Mouse (Mus musculus): ENCODE measurements around the gene Tmem156. TPM values are rescaled to one million over a fixed set of nuclear protein-coding genes. Genes with fewer than 3 reads are reported as not detected.

Tmem156 gene
- polyA plus RNA-seq, 1 experiment from 2014 or later = 1.6 TPM

DNA sequence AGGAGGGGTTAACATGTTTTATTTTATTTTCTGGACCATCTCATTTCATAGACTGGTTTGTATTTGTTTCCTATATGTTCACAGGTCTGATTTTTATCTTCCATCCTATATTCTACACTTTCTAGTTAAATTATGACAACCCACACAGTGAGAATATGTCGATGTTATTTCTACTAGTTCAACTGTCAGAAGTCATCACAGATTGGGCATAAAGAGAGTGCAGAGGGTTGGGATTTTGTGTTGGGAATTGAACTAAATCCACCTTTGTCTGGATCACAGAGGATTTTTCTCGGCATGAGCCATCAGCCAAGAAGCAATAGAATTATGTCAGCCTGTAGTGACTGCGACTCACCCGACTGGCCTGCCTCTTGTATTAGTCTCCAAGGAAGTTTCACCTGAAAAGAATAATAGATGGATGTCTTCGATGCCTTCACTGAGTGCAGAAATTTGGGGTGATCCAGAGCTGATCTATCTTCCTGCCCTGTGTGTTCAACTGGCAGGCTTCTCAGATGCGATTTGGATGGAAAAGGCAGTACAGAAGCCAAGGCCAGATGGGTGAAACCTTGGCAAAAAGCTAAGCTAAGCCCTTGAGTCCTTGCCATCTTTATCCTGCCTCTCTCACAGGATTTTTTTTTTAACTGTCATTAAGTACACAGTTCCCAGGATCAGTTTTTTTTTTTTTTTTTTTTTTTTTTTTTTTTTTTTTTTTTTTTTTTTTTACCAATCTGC is 46.1 kb downstream of the Tmem156 start:
- Histone ChIP-seq H3K9me3 (ENCODE audit: control insufficient read depth, low read length) (no peaks in the 10 kb centered on the region), H3K4me3 (ENCODE audit: low read depth, low read length) (no peak overlapping the region), H3K27me3 (ENCODE audit: control insufficient read depth, insufficient read depth, low read length) (no peaks in the 10 kb centered on the region), H3K36me3 (ENCODE audit: control insufficient read depth, insufficient read depth, low read length) (peaks cover 5% of the 10 kb centered on the region), H3K27ac (replicated peaks) (no peak overlapping the region), H3K9ac (ENCODE audit: low read length) (no peak overlapping the region), H3K4me2 (replicated peaks; ENCODE audit: low read depth) (no peak overlapping the region), H3K4me1 (replicated peaks; ENCODE audit: control insufficient read depth, insufficient read depth) (no peaks in the 10 kb centered on the region)
- ATAC-seq (ENCODE audit: low FRiP score, low TSS enrichment) (no peak), DNase-seq (ENCODE audit: low spot score) (no peak)
- TF ChIP-seq CTCF (IDR thresholded peaks at IDR 0.05; ENCODE audit: low read depth) (no peak), EP300 (optimal IDR thresholded peaks at IDR 0.05) (no peak)
- 69% methylated on average over 6 of the region's 6 CpGs for WGBS

DNA sequence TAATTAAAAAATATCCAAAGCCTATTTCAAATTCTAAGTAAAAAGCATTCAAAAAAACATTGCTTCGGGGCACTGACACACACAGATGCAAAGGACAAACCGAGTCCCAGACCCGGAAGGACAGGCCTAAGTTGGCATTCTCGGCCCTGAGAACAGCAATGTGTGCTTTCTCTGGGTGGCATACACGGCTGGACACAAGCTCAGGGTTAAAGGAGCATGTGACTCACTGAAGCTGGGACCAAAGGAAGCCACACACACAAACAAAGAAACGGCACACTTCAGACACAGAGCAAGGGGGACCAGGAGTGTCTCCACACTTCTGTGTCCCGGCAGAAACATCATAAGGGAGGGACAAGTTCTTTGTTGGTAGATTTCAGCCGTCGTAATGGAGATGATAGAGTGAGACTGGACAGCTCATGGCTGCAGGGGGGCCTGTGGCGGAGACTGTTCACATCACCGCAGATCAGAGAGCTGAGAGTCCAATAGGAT is 48.5 kb downstream of the Tmem156 start:
- 65% methylated on average over 11 of the region's 11 CpGs for WGBS
- H3K27me3 ChIP-seq (ENCODE audit: control insufficient read depth, insufficient read depth, low read length) = no peaks in the 10 kb centered on the region
- no peaks in the 10 kb centered on the region for H3K4me1 ChIP-seq (replicated peaks; ENCODE audit: control insufficient read depth, insufficient read depth)
- no peak overlapping the region for H3K27ac ChIP-seq (replicated peaks)
- H3K9ac ChIP-seq (ENCODE audit: low read length) = no peak overlapping the region
- DNase-seq (ENCODE audit: low spot score) (no peak), ATAC-seq (ENCODE audit: low FRiP score, low TSS enrichment) (no peak)
- H3K4me3 ChIP-seq (ENCODE audit: low read depth, low read length) = no peak overlapping the region
- no peak overlapping the region for H3K4me2 ChIP-seq (replicated peaks; ENCODE audit: low read depth)
- H3K9me3 ChIP-seq (ENCODE audit: control insufficient read depth, low read length) = no peaks in the 10 kb centered on the region
- peaks cover 5% of the 10 kb centered on the region for H3K36me3 ChIP-seq (ENCODE audit: control insufficient read depth, insufficient read depth, low read length)
- TF ChIP-seq CTCF (IDR thresholded peaks at IDR 0.05; ENCODE audit: low read depth) (no peak), EP300 (optimal IDR thresholded peaks at IDR 0.05) (no peak)

DNA sequence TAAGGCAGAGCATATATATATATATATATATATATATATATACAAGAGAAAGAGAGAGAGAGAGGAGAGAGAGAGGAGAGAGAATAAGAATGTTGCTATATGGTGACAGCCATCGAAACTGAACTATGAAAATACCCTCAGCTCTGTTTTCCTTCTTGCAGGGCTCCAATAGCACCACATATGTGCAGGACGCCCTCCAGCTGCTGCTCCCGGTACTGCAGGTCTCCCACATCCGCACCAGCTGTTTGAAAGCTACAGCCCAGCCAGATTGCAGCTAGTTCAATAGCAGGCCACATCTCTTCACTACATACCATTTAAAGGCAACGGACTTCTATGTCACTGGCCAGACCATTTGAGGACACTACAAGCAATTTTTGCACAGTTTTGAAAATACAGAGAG is 51.5 kb downstream of the Tmem156 start:
- H3K4me3 ChIP-seq (ENCODE audit: low read depth, low read length) = no peak overlapping the region
- no peak overlapping the region for H3K9ac ChIP-seq (ENCODE audit: low read length)
- H3K36me3 ChIP-seq (ENCODE audit: control insufficient read depth, insufficient read depth, low read length) = peaks cover 8% of the 10 kb centered on the region
- no peaks in the 10 kb centered on the region for H3K27me3 ChIP-seq (ENCODE audit: control insufficient read depth, insufficient read depth, low read length)
- 72% methylated on average over 5 of the region's 5 CpGs for WGBS
- no peaks in the 10 kb centered on the region for H3K4me1 ChIP-seq (replicated peaks; ENCODE audit: control insufficient read depth, insufficient read depth)
- no peak overlapping the region for H3K4me2 ChIP-seq (replicated peaks; ENCODE audit: low read depth)
- H3K27ac ChIP-seq (replicated peaks) = no peak overlapping the region
- ATAC-seq (ENCODE audit: low FRiP score, low TSS enrichment) (no peak), DNase-seq (ENCODE audit: low spot score) (no peak)
- H3K9me3 ChIP-seq (ENCODE audit: control insufficient read depth, low read length) = no peaks in the 10 kb centered on the region
- TF ChIP-seq CTCF (IDR thresholded peaks at IDR 0.05; ENCODE audit: low read depth) (peak; percentile 54), EP300 (optimal IDR thresholded peaks at IDR 0.05) (no peak)

DNA sequence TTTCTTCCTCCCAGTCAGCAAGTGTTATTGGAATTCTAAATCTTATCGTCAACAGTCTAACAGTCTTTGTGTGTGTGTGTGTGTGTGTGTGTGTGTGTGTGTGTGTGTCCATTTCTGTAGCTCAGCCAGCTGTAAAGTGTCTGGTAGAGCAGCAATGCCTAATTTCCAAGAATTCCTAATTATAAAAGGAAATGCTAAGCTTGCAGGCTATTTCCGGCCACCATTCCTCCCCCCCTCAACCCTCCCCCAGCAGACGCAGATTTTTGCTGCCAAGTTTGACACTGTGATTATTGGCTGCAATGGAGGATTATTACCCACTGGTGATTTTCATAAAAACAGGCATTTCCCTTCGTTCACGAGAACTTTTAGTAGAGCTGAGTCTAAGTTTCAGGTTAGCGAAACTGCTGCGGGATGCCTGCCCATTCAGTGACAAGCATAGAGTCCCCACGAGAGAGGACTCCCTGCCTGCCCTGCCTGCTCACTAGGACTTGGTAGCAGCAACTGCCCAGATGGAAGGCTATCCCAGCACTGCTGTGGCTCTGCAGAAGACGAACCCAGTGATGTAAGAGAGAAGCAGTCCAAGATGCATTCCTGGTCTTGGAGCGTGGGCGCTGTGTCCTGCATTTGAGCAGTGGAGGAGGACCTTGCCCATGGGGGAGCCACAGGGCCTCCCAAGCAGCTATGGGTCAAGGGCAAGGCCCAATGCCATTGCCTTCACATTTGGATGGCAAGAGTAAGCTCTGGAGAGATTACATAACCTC is 52.9 kb downstream of the Tmem156 start:
- Histone ChIP-seq H3K27me3 (ENCODE audit: control insufficient read depth, insufficient read depth, low read length) (no peaks in the 10 kb centered on the region), H3K4me3 (ENCODE audit: low read depth, low read length) (no peak overlapping the region), H3K4me2 (replicated peaks; ENCODE audit: low read depth) (no peak overlapping the region), H3K9me3 (ENCODE audit: control insufficient read depth, low read length) (no peaks in the 10 kb centered on the region), H3K36me3 (ENCODE audit: control insufficient read depth, insufficient read depth, low read length) (peaks cover 11% of the 10 kb centered on the region), H3K9ac (ENCODE audit: low read length) (no peak overlapping the region), H3K27ac (replicated peaks) (peak overlapping the region; percentile 71), H3K4me1 (replicated peaks; ENCODE audit: control insufficient read depth, insufficient read depth) (no peaks in the 10 kb centered on the region)
- no peak for DNase-seq (ENCODE audit: low spot score)
- no peak for TF ChIP-seq EP300 (optimal IDR thresholded peaks at IDR 0.05)
- no peak for TF ChIP-seq CTCF (IDR thresholded peaks at IDR 0.05; ENCODE audit: low read depth)
- WGBS = 62% methylated on average over 11 of the region's 11 CpGs
- ATAC-seq (ENCODE audit: low FRiP score, low TSS enrichment) = peak; percentile 40; the same call in 1 of the 2 replicates

DNA sequence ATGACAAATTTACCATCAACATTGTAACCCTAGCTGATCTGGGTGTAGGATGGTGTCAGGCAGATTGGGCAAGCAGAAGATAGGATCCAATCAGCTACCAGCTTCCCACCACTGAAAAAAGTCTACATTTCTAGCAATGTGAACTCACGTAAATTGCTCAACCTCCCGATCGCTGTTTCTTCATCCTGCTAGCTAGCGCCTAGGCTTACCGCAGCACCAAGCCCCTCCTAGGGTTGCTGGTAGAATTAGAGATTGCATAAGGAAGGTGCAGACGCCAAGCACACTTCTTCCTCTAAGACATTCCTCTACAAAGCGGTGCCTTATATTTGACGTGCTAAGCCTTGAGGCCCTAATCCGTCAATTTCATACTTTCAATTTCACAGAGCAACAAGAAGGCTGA is 53.6 kb downstream of the Tmem156 start:
- WGBS = 52% methylated on average over 9 of the region's 9 CpGs
- peaks cover 15% of the 10 kb centered on the region for H3K36me3 ChIP-seq (ENCODE audit: control insufficient read depth, insufficient read depth, low read length)
- ATAC-seq (ENCODE audit: low FRiP score, low TSS enrichment) = no peak; the same call in 1 of the 2 replicates
- H3K9me3 ChIP-seq (ENCODE audit: control insufficient read depth, low read length) = no peaks in the 10 kb centered on the region
- no peaks in the 10 kb centered on the region for H3K4me1 ChIP-seq (replicated peaks; ENCODE audit: control insufficient read depth, insufficient read depth)
- no peak for TF ChIP-seq CTCF (IDR thresholded peaks at IDR 0.05; ENCODE audit: low read depth)
- no peak overlapping the region for H3K4me3 ChIP-seq (ENCODE audit: low read depth, low read length)
- no peak for DNase-seq (ENCODE audit: low spot score)
- no peaks in the 10 kb centered on the region for H3K27me3 ChIP-seq (ENCODE audit: control insufficient read depth, insufficient read depth, low read length)
- no peak overlapping the region; the same call in 1 of the 2 replicates for H3K4me2 ChIP-seq (replicated peaks; ENCODE audit: low read depth)
- H3K9ac ChIP-seq (ENCODE audit: low read length) = no peak overlapping the region
- H3K27ac ChIP-seq (replicated peaks) = 0 out of 2 replicates have a peak overlapping the region, but pooled peaks have one; percentile 30

DNA sequence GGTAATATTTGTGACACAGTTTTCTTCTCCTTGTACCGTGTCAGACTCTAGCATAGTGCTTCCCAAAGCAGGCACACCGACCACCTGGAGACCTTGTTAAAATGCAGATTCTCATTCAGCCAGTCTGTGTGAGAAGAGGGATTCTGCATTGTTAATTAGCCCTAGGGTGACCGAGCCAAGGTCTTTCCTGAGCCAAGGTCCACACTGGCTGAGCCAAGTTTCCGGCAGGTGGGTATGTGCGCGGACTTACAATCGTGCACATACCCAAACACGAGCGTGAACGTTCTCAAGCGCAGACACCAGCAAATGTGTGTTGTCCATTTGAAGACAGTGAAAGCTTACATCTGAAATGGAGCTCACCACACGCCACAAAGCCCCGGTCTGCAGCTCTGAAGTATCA is 55.3 kb downstream of the Tmem156 start:
- DNase-seq (ENCODE audit: low spot score) = no peak
- no peaks in the 10 kb centered on the region for H3K27me3 ChIP-seq (ENCODE audit: control insufficient read depth, insufficient read depth, low read length)
- H3K4me3 ChIP-seq (ENCODE audit: low read depth, low read length) = no peak overlapping the region
- H3K9me3 ChIP-seq (ENCODE audit: control insufficient read depth, low read length) = no peaks in the 10 kb centered on the region
- no peak overlapping the region for H3K27ac ChIP-seq (replicated peaks)
- peaks cover 20% of the 10 kb centered on the region for H3K36me3 ChIP-seq (ENCODE audit: control insufficient read depth, insufficient read depth, low read length)
- no peak overlapping the region for H3K9ac ChIP-seq (ENCODE audit: low read length)
- no peak for ATAC-seq (ENCODE audit: low FRiP score, low TSS enrichment)
- WGBS = 81% methylated on average over 13 of the region's 13 CpGs
- TF ChIP-seq CTCF (IDR thresholded peaks at IDR 0.05; ENCODE audit: low read depth) (no peak), EP300 (optimal IDR thresholded peaks at IDR 0.05) (no peak)
- no peaks in the 10 kb centered on the region for H3K4me1 ChIP-seq (replicated peaks; ENCODE audit: control insufficient read depth, insufficient read depth)
- H3K4me2 ChIP-seq (replicated peaks; ENCODE audit: low read depth) = no peak overlapping the region

Measured in stomach, postnatal 0 days (tissue).